ENCODE assay signal across 26 mouse cellular contexts in the genomic region with DNA sequence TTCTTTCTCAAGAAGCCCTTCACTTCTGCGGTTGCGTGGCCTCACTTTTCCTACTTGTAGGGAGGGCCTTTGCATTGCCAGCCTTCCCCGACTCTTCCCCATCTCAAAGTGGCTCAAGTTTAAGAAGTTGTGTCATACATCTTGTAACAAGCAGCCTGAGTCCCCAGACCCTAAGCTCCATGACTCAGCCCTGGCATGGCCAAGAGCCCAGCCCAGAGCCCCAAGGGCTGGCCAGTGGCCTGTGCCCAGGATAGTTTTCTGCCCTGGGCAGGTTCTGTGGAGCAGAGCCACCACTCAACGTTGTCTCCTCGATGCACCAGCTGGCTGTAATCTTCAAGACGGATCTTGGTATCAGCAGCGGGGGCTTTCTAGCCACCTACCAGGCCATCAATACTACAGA. TPM values are rescaled to one million over a fixed set of nuclear protein-coding genes. Genes with fewer than 3 reads are reported as not detected.
DNase-seq lines count a peak whose midpoint lies in the region; ATAC-seq and TF ChIP-seq lines count a peak whose summit lies in the region.
"Had no signal": no experiment of that assay in that cellular context is flagged by ENCODE, and none has a peak within 500 bp of the region (broad histone marks: within the 10 kb centered on the region; RNA-seq: fewer than 3 reads in every experiment).

No protein-coding gene starts in this region.

- no peak for ATAC-seq in liver, postnatal 0 days
- peak; percentile 23; the same call in 1 of the 2 replicates for ATAC-seq in megakaryocyte progenitor cell, adult 5-6 weeks (replicated peaks; ENCODE audit: poor library complexity)
- ATAC-seq: CD4-positive, CD25-positive, alpha-beta regulatory T cell, adult 4 months; hindbrain, embryonic 16.5 days; inflammation-experienced regulatory T-cells, adult 6 months; intestine, postnatal 0 days had no signal

- no peak overlapping the region for H3K9ac ChIP-seq in liver, postnatal 0 days (replicated peaks)
- H3K9ac ChIP-seq: embryonic facial prominence, embryonic 13.5 days; forebrain, embryonic 12.5 days; hindbrain, embryonic 12.5 days had no signal

- H3K4me2 ChIP-seq in liver, postnatal 0 days (ENCODE audit: low read depth, low read length), result no peak overlapping the region
- H3K4me2 ChIP-seq: embryonic facial prominence, embryonic 13.5 days; forebrain, embryonic 12.5 days; hindbrain, embryonic 12.5 days had no signal

- DNase-seq in adrenal gland, postnatal 14 days, result peak; percentile 72
- DNase-seq in adrenal gland, postnatal 4 days (ENCODE audit: low spot score in 2 of 2), result no peak
- DNase-seq in liver, postnatal 0 days, result no peak
- DNase-seq in liver (no peak), NIH3T3 (ENCODE audit: low read depth) (peak; percentile 27)
- DNase-seq in layer of hippocampus, adult 9-11 months, result no peak
- DNase-seq in layer of hippocampus, adult 9-10 months (ENCODE audit: low spot score), result no peak
- DNase-seq: B cell, adult 2 months; cerebellum, adult 18-20 months; cerebellum, adult 9-11 months; cerebellum, postnatal 36 days; gastrocnemius, postnatal 36 days; heart, adult 18-20 months; heart, postnatal 10 days; heart, postnatal 4 days had no signal

- H3K4me3 ChIP-seq in liver, postnatal 0 days (ENCODE audit: low read depth, low read length), result no peak overlapping the region
- H3K4me3 ChIP-seq: embryonic facial prominence, embryonic 13.5 days; forebrain, embryonic 12.5 days; heart, embryonic 10.5 days; hindbrain, embryonic 12.5 days had no signal

- peak overlapping the region; percentile 71 for H3K27ac ChIP-seq in liver, postnatal 0 days (ENCODE audit: low read depth)
- H3K27ac ChIP-seq: embryonic facial prominence, embryonic 13.5 days; forebrain, embryonic 12.5 days; heart, embryonic 10.5 days; hindbrain, embryonic 12.5 days had no signal

- no peaks in the 10 kb centered on the region for H3K27me3 ChIP-seq in liver, postnatal 0 days (ENCODE audit: insufficient read depth, low read length)
- H3K27me3 ChIP-seq: embryonic facial prominence, embryonic 13.5 days; forebrain, embryonic 12.5 days; hindbrain, embryonic 12.5 days had no signal

- no peak for TF ChIP-seq EP300 in liver, postnatal 0 days (IDR thresholded peaks at IDR 0.05; ENCODE audit: low read depth)

- no peaks in the 10 kb centered on the region for H3K9me3 ChIP-seq in liver, postnatal 0 days (ENCODE audit: low read length)
- H3K9me3 ChIP-seq: embryonic facial prominence, embryonic 13.5 days; forebrain, embryonic 12.5 days; heart, embryonic 10.5 days; hindbrain, embryonic 12.5 days had no signal

- 79% methylated on average over 7 of the region's 7 CpGs for WGBS in liver, postnatal 0 days (ENCODE audit: insufficient replicate concordance)

- peaks cover 13% of the 10 kb centered on the region for H3K4me1 ChIP-seq in liver, postnatal 0 days (ENCODE audit: insufficient read depth)

- no peak for TF ChIP-seq CTCF in liver, postnatal 0 days (IDR thresholded peaks at IDR 0.05; ENCODE audit: low read depth)

- H3K36me3 ChIP-seq in liver, postnatal 0 days (replicated peaks; ENCODE audit: insufficient read depth, low read length), result peaks cover 14% of the 10 kb centered on the region

RNA-seq across cellular contexts. Expression of a gene that starts 2.2 kb away (rescaled TPM):
- total RNA-seq in adrenal gland, postnatal 14 days (2021), result 11.1 and 14.9 TPM in 2 replicates
- total RNA-seq in adrenal gland, postnatal 4 days (2021), result 10 to 100 TPM in 1 of 2 experiments, 1 to 10 TPM in 1; 9.7 to 17.4 TPM
- 1.0 and 1.3 TPM in 2 replicates for polyA plus RNA-seq in liver, postnatal 0 days (2015; fragmentation: Nextera tagmentation; extraction: Ambion mirVana)
- not detected in 2 replicates for total RNA-seq in megakaryocyte progenitor cell, adult 5-6 weeks (2015)
- total RNA-seq in megakaryocyte progenitor cell, adult 5-6 weeks (2017), result not detected in 2 replicates
- polyA plus RNA-seq: CD4-positive, CD25-positive, alpha-beta regulatory T cell, adult 4 months; inflammation-experienced regulatory T-cells, adult 6 months had no signal

RNA-seq across cellular contexts. Expression of a gene that starts 3.4 kb away (rescaled TPM):
- not detected in 2 replicates for total RNA-seq in adrenal gland, postnatal 14 days (2021)
- under 1 TPM in 1 of 2 experiments, not detected in 1; 0.17 TPM for total RNA-seq in adrenal gland, postnatal 4 days (2021)
- not detected in 2 replicates for polyA plus RNA-seq in liver, postnatal 0 days (2015; fragmentation: Nextera tagmentation; extraction: Ambion mirVana)
- total RNA-seq in megakaryocyte progenitor cell, adult 5-6 weeks (2015), result not detected in 2 replicates
- 0.12 TPM in 1 of 2 replicates, not detected in the other for total RNA-seq in megakaryocyte progenitor cell, adult 5-6 weeks (2017)
- total RNA-seq: gastrocnemius, postnatal 36 days; heart, adult 18-20 months; heart, postnatal 10 days; heart, postnatal 4 days; MEL had no signal
- polyA plus RNA-seq: CD4-positive, CD25-positive, alpha-beta regulatory T cell, adult 4 months; heart, embryonic 14.5 days; inflammation-experienced regulatory T-cells, adult 6 months had no signal

RNA-seq across cellular contexts. Expression of a gene that starts 8.4 kb away (rescaled TPM):
- total RNA-seq in adrenal gland, postnatal 14 days (2021), result 0.15 and 0.52 TPM in 2 replicates
- total RNA-seq in adrenal gland, postnatal 4 days (2021), result under 1 TPM; 0.11 to 0.51 TPM
- not detected in 2 replicates for polyA plus RNA-seq in liver, postnatal 0 days (2015; fragmentation: Nextera tagmentation; extraction: Ambion mirVana)
- not detected in 2 replicates for total RNA-seq in megakaryocyte progenitor cell, adult 5-6 weeks (2015)
- total RNA-seq in megakaryocyte progenitor cell, adult 5-6 weeks (2017), result not detected in 2 replicates
- total RNA-seq: heart, postnatal 4 days; MEL had no signal
- polyA plus RNA-seq: CD4-positive, CD25-positive, alpha-beta regulatory T cell, adult 4 months; inflammation-experienced regulatory T-cells, adult 6 months; intestine, postnatal 0 days had no signal

RNA-seq across cellular contexts. Expression of a gene that starts 8.4 kb away (rescaled TPM):
- total RNA-seq in adrenal gland, postnatal 14 days (2021), result 27.5 and 31.8 TPM in 2 replicates
- 10 to 100 TPM; 42.5 to 45.8 TPM for total RNA-seq in adrenal gland, postnatal 4 days (2021)
- 17.9 and 18.8 TPM in 2 replicates for polyA plus RNA-seq in liver, postnatal 0 days (2015; fragmentation: Nextera tagmentation; extraction: Ambion mirVana)
- total RNA-seq in megakaryocyte progenitor cell, adult 5-6 weeks (2015), result 47.7 and 59.6 TPM in 2 replicates
- total RNA-seq in megakaryocyte progenitor cell, adult 5-6 weeks (2017), result 19.1 and 21.2 TPM in 2 replicates

RNA-seq across cellular contexts. Expression of a gene that starts 29.4 kb away (rescaled TPM):
- 65.3 and 76.6 TPM in 2 replicates for total RNA-seq in adrenal gland, postnatal 14 days (2021)
- total RNA-seq in adrenal gland, postnatal 4 days (2021), result 10 to 100 TPM; 92.8 to 97.0 TPM
- polyA plus RNA-seq in liver, postnatal 0 days (2015; fragmentation: Nextera tagmentation; extraction: Ambion mirVana), result 4.2 and 4.5 TPM in 2 replicates
- total RNA-seq in megakaryocyte progenitor cell, adult 5-6 weeks (2015), result 0.12 TPM in 1 of 2 replicates, not detected in the other
- total RNA-seq in megakaryocyte progenitor cell, adult 5-6 weeks (2017), result 0.14 TPM in 1 of 2 replicates, not detected in the other

Comparison
In these comparisons a context has a peak if more than half of its experiments do, and no peak if none do; other contexts are left out.
1. DNase-seq: peak in adrenal gland, postnatal 14 days (single experiment) and NIH3T3 (single experiment); none in adrenal gland, postnatal 4 days (0 of 2), liver, postnatal 0 days (single experiment), liver (single experiment), layer of hippocampus, adult 9-11 months (single experiment) and layer of hippocampus, adult 9-10 months (single experiment).
2. RNA of a gene that starts 2.2 kb away (total RNA-seq): 9.7 to 17.4 TPM in adrenal gland, postnatal 4 days and 11.1 to 14.9 TPM in adrenal gland, postnatal 14 days; not detected in megakaryocyte progenitor cell, adult 5-6 weeks; every median in the first group is over 10 times any median in the second.